Mouse (Mus musculus) forebrain, embryonic 12.5 days (tissue): Measurements from ENCODE around the gene Aff1. TPM values are rescaled to one million over a fixed set of nuclear protein-coding genes. Genes with fewer than 3 reads are reported as not detected.

Source experiments
- ATAC-seq: fragments of 200-750 bp; cut with Nextera tagmentation; 2 replicates; pipeline ENCODE4 v1.8.0; 2017; ENCODE audit warnings: moderate TSS enrichment; ENCODE audit not compliant: low FRiP score
- H3K27ac ChIP-seq: fragments of 300-500 bp; sonication (generic); 2 replicates; pipeline ENCODE4 v1.5.1; 2016; ENCODE audit warnings: mild to moderate bottlenecking
- H3K27me3 ChIP-seq: fragments of 300-500 bp; sonication (generic); 2 replicates; pipeline ENCODE4 v1.6.1; 2016; ENCODE audit warnings: mild to moderate bottlenecking
- H3K36me3 ChIP-seq: fragments of 300-500 bp; sonication (generic); replicated peaks from 2 replicates; pipeline ENCODE4 v1.6.1; 2016; ENCODE audit warnings: mild to moderate bottlenecking
- H3K4me1 ChIP-seq: fragments of 300-500 bp; sonication (generic); 2 replicates; pipeline ENCODE4 v1.6.1; 2016
- H3K4me2 ChIP-seq: fragments of 300-500 bp; sonication (generic); 2 replicates; pipeline ENCODE4 v1.6.1; 2016; ENCODE audit warnings: mild to moderate bottlenecking, moderate library complexity
- H3K4me3 ChIP-seq: fragments of 300-500 bp; sonication (generic); replicated peaks from 2 replicates; pipeline ENCODE4 v1.5.1; 2016; ENCODE audit warnings: mild to moderate bottlenecking
- H3K9ac ChIP-seq: fragments of 300-500 bp; sonication (generic); 2 replicates; pipeline ENCODE4 v1.6.1; 2016; ENCODE audit warnings: mild to moderate bottlenecking
- H3K9me3 ChIP-seq: fragments of 300-500 bp; sonication (generic); 2 replicates; pipeline ENCODE4 v1.6.1; 2016
- WGBS: fragments of 180-500 bp; shearing (Covaris S2); methylation state at CpG from one replicate; pipeline ENCODE4 v1.1.7; 2016; 5-methylcytosine and 5-hydroxymethylcytosine counted together
- polyA plus RNA-seq: library from polyadenylated mRNA; unstranded; fragments of >200 nt; fragmentation: Nextera tagmentation; extraction: Ambion mirVana; gene quantifications from 2 replicates; pipeline ENCODE4 v1.2.1, GENCODE M21; 2016

Gene Aff1
- polyA plus RNA-seq, 1 experiment from 2014 or later, result 3.7 TPM

DNA sequence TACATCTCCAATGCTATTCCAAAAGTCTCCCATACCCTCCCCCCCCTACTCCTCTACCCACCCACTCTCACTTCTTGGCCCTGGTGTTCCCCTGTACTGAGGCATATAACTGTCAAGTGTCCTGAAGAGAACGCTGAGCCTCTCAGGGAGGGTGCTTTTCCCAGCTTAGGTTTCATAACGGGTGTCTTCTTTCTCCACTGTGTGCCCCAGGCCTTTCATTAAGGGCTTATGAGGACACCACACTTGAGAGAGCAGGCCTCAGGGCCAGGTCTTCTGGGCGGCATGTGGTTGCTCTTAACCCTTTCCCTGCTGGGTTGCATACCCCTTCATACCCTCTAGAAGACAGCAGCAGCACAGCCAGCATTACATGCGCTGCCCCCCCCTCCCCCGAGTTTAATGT is 154.4 kb downstream of the Aff1 start:
- ATAC-seq, result no peak
- Histone ChIP-seq H3K9me3 (no peaks in the 10 kb centered on the region), H3K27ac (no peak overlapping the region), H3K4me2 (no peak overlapping the region), H3K27me3 (peaks cover 5% of the 10 kb centered on the region), H3K36me3 (peaks cover 15% of the 10 kb centered on the region), H3K4me1 (peaks cover 16% of the 10 kb centered on the region), H3K4me3 (no peak overlapping the region), H3K9ac (no peak overlapping the region)
- 44% methylated on average over 5 of the region's 5 CpGs for WGBS

DNA sequence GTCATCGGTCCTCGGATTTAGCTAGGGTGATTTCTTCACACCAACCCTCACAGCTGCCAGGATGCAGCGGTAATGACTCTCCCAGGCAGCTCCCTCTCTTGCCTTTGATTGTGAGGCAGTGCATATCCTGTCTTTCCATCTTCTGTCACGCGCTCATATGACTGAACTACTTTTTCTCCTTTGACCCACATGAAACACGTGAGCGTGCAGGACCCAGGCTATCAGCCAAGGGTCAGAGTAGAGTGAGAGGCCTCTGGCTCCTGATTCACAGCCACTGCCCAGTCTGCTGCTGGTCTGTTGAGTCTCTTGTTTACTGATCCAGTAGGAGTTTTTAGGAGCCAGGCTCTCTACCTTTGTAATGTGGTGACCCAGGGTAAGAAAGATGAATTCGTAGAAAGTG is 156.4 kb downstream of the Aff1 start:
- ATAC-seq, result no peak
- no peak overlapping the region for H3K4me3 ChIP-seq
- no peak overlapping the region for H3K27ac ChIP-seq
- no peak overlapping the region for H3K4me2 ChIP-seq
- no peak overlapping the region for H3K9ac ChIP-seq
- peaks cover 14% of the 10 kb centered on the region for H3K36me3 ChIP-seq
- 96% methylated on average over 8 of the region's 8 CpGs for WGBS
- H3K4me1 ChIP-seq, result peaks cover 16% of the 10 kb centered on the region
- no peaks in the 10 kb centered on the region for H3K9me3 ChIP-seq
- H3K27me3 ChIP-seq, result peaks cover 5% of the 10 kb centered on the region; the same call in 1 of the 2 replicates

DNA sequence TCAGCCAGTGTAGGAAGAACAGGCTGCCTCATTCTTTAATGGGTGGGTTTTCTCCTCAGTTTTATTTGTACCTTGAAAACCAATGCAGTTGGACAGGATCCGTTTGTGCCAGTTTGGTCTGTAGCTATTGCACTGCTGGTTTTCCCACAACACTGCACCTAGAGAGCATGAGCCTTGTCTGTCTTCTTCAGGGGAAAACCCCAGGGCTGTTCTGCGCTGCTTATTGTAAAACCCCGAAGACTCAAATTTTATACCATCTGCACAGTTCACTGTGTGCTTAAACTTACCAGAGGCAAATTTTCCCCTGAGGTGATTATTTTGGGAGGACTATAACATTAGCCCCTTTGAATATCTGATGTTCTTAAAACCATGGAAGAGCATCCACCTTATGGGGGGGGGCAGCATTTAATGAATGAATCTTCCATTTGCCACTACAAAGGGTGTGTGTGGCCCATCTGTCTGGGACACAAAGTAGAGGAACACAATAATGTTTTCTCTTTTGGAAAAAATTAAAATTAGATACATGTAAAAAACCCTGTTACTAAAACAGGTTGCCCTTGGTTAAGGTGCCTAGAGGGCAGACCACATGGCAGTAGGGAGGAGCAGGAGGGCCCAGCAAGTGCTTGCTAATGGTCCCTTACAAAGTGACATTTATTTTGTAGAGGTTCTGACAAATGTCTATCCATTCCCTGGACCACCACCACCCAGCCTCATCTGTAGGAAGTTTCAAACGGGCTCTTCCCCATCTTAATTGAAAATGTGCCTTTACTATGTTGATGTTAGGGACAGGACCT is 160.8 kb downstream of the Aff1 start:
- Histone ChIP-seq H3K9ac (no peak overlapping the region), H3K27ac (no peak overlapping the region), H3K36me3 (peaks cover 14% of the 10 kb centered on the region), H3K4me3 (no peak overlapping the region), H3K4me1 (peaks cover 6% of the 10 kb centered on the region; the same call in 1 of the 2 replicates), H3K27me3 (no peaks in the 10 kb centered on the region; the same call in 1 of the 2 replicates), H3K9me3 (no peaks in the 10 kb centered on the region), H3K4me2 (no peak overlapping the region)
- whole genome bisulfite sequencing, result 89% methylated on average over 4 of the region's 4 CpGs
- ATAC-seq, result no peak

DNA sequence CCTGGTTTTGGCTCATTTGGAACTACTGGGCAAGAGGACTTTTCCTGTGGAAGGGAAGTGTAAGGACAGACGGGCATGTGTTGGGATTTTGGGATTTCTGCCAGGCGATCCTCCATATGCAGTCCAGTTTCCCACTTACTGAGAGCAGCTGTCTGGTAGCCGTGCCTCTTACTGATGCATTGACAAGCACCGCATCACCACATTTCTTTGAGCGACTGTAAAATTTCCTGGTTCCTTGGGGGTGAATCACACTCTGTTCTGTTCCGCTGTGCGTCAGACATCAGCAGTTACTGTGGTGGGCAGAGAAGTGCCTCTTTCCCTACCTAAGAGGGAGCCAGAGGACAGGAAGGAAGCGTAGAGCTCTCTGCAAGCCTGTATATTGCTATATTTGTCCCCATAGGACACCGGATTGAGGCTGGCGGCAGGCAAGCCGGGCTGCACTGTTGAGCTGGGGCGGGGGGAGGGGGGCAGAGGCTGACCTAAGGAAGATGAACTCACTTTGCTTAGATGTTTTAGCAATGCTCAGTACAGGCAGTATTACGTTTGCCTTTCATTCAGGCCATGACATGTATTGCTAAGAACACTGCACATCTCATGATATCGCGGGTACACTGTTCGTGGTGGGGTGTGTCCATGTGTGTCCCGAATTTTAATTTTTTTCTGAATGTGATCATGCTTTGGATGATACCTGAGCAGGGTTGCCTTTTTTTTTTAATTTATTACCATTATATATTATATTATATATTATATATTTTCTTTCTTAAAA is 162.1 kb downstream of the Aff1 start:
- 82% methylated on average over 17 of the region's 17 CpGs for WGBS
- H3K9me3 ChIP-seq, result no peaks in the 10 kb centered on the region
- peaks cover 13% of the 10 kb centered on the region for H3K36me3 ChIP-seq
- no peak overlapping the region for H3K4me3 ChIP-seq
- ATAC-seq, result no peak
- no peak overlapping the region for H3K4me2 ChIP-seq
- no peak overlapping the region for H3K9ac ChIP-seq
- H3K27ac ChIP-seq, result 0 out of 2 replicates have a peak overlapping the region, but pooled peaks have one; percentile 31
- no peaks in the 10 kb centered on the region; the same call in 1 of the 2 replicates for H3K27me3 ChIP-seq
- H3K4me1 ChIP-seq, result peaks cover 6% of the 10 kb centered on the region; the same call in 1 of the 2 replicates

DNA sequence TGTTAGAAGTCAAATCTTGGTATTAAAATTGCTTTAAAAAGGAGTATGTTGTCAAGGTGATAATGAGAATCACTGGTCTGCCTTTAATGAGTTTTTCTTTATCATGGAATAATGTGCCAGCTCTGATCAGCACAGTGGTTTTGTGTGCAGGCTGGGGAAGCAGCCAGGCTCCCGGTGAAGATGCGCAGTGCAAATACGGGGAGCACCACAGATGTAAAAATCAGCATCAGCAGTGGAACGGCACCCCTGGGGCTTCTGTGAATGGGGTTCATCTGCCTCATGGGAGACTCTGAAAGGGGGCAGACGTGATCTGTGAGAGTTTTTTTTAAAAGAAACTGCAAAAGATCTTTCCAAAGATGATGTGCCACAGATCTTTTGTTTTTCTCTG is 162.6 kb downstream of the Aff1 start:
- no peaks in the 10 kb centered on the region; the same call in 1 of the 2 replicates for H3K27me3 ChIP-seq
- H3K9me3 ChIP-seq, result no peaks in the 10 kb centered on the region
- H3K4me1 ChIP-seq, result peaks cover 6% of the 10 kb centered on the region; the same call in 1 of the 2 replicates
- 72% methylated on average over 5 of the region's 5 CpGs for WGBS
- H3K27ac ChIP-seq, result no peak overlapping the region
- H3K4me2 ChIP-seq, result no peak overlapping the region
- H3K36me3 ChIP-seq, result peaks cover 10% of the 10 kb centered on the region
- ATAC-seq, result no peak
- no peak overlapping the region for H3K9ac ChIP-seq
- no peak overlapping the region for H3K4me3 ChIP-seq

DNA sequence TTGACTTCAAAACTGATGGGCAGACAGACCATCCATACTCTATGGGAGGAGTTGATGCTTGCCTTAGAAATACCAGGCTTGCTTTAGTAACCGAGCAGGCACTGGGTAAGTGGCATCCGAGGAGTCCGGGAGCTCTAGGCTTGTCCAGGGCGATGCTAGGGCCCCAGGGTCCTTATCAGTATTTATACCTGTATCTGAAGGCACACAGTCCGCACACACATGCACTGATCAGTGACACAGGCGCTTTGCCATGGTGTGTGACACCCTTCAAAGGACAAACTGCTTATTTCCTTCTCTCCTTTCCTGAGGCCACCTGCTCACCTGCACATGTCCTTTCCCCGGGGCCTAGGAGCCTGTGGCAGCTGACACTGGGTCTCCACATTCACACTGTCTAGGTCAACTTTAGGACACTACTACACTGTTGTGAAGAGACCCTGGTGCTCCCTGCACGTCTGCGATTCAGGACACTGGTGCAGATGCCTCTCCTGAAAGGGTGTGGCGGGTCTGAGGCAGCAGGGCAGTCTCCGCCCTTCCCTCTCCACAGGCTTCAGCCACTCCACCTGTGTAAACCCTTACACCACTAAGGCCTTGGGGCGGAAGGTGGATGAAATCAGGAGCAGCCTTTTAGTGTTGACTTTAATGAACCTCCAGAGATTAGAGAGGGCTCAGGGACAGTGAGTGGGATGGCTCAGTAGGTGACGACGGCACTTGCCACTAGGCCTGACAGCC is 163.5 kb downstream of the Aff1 start:
- Histone ChIP-seq H3K4me3 (no peak overlapping the region), H3K36me3 (peaks cover 10% of the 10 kb centered on the region), H3K27me3 (no peaks in the 10 kb centered on the region; the same call in 1 of the 2 replicates), H3K27ac (no peak overlapping the region), H3K9me3 (no peaks in the 10 kb centered on the region), H3K4me1 (peaks cover 6% of the 10 kb centered on the region; the same call in 1 of the 2 replicates), H3K4me2 (no peak overlapping the region), H3K9ac (no peak overlapping the region)
- peak; percentile 25; the same call in 1 of the 2 replicates for ATAC-seq
- WGBS, result 87% methylated on average over 14 of the region's 14 CpGs

DNA sequence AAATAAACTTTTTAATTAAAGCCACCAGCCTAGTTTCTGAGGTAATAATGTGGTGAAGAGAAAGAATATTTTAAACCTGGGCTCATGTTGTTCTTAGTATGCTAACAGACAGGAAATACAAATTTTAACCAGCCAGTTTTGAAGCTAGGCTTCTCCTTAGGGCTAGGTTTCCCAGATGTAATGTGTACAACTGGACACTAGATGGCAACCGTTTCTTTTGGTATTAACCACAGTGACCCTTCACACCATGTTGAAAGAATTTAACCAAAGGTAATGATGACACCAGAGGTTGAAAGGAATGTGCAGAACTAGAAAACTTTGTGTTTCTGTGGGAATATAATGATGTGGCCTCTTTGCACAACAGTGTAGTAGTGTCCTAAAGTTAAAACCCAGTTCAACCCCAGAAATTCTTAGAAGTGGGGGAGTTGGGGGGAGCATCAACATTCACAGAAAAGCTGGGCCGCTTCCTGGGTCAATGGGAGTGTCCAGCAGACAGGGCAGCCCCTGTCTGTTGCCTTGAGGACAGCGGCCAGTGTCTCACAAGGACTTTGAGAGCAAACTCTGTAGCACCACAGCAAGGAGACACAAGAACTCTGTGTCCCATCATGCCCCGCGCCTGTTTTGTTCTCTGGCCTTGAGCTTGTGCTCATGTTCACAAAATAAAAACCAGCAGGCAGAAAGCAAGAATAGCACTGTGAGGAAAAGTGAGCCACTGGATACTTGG is 164.3 kb downstream of the Aff1 start:
- peaks cover 6% of the 10 kb centered on the region; the same call in 1 of the 2 replicates for H3K4me1 ChIP-seq
- 62% methylated on average over 5 of the region's 5 CpGs for WGBS

DNA sequence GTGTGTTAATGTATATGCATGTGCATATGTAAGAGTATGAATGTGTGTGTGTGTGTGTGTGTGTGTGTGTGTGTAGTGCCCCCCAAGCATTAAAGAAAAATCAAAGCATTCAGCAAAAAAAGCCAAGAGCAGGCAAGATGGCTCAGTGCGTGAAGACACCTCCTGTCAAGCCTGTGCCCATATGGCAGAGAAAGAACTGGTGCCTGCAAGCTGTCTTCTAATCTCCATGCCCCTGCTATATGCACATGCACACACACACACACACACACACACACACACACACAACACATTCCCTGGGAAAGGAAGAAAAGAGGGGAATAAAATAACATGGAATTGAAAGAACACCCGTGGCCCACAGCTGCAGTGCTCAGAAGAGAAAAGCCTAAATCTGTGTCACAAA is 165.0 kb downstream of the Aff1 start:
- Histone ChIP-seq H3K27me3 (no peaks in the 10 kb centered on the region), H3K9me3 (no peaks in the 10 kb centered on the region), H3K27ac (no peak overlapping the region), H3K9ac (no peak overlapping the region), H3K4me1 (peaks cover 6% of the 10 kb centered on the region; the same call in 1 of the 2 replicates), H3K4me3 (no peak overlapping the region), H3K4me2 (no peak overlapping the region), H3K36me3 (peaks cover under 1% of the 10 kb centered on the region)
- ATAC-seq, result no peak
- WGBS, result 78% methylated on average over 2 of the region's 2 CpGs

More for the DNA sequence above, 164.3 kb downstream of the Aff1 start:
- no peak overlapping the region for H3K9ac ChIP-seq
- no peaks in the 10 kb centered on the region for H3K9me3 ChIP-seq
- no peak overlapping the region for H3K27ac ChIP-seq
- H3K36me3 ChIP-seq, result peaks cover 7% of the 10 kb centered on the region
- no peak overlapping the region for H3K4me2 ChIP-seq
- no peak overlapping the region for H3K4me3 ChIP-seq
- H3K27me3 ChIP-seq, result no peaks in the 10 kb centered on the region
- peak; percentile 64; the same call in 1 of the 2 replicates for ATAC-seq

DNA sequence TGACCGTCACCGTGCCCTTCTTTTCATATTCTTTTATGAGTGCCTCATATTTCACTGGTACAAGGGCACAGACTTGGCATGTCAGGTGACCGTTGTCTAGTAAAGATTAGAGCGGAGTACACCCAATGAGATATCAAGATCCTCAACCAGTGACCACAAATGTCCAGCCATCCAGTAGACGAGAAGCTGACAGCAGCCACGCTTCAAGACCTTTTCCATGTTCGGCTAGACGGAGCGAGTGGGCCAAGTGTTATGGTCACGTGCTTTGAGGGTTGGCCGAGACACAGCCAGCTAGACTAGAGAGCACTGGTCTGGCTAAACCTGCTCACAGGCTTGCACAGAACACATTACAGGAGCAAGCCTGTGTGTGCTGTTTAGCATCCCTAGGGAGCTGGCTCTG is 168.4 kb downstream of the Aff1 start:
- Histone ChIP-seq H3K4me3 (no peak overlapping the region), H3K27ac (no peak overlapping the region), H3K4me1 (no peaks in the 10 kb centered on the region), H3K36me3 (peaks cover 4% of the 10 kb centered on the region), H3K27me3 (no peaks in the 10 kb centered on the region), H3K9ac (no peak overlapping the region), H3K4me2 (no peak overlapping the region), H3K9me3 (no peaks in the 10 kb centered on the region)
- no peak for ATAC-seq
- 93% methylated on average over 11 of the region's 11 CpGs for WGBS

DNA sequence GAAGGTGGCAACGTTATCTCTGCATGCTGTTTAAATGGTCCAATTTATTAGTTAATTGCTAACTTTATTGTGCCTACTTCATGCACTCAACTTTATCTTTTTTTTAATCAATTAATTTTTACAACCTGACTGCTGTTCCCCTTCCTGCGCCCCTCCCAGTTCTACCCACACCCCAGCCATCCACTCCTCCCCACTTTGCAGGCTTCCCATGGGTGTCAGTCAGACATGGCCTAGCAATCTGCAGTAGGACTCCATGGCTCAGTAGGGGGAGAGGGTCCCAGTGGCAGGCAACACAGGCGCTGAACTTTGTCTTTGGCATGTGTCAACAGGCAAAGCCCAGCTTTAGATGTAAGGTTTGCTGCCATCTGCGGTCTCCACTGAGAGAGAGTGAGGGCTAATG is 171.6 kb downstream of the Aff1 start:
- Histone ChIP-seq H3K4me3 (no peak overlapping the region), H3K9me3 (no peaks in the 10 kb centered on the region), H3K4me1 (no peaks in the 10 kb centered on the region), H3K27me3 (no peaks in the 10 kb centered on the region), H3K4me2 (no peak overlapping the region), H3K9ac (no peak overlapping the region), H3K36me3 (peaks cover 8% of the 10 kb centered on the region), H3K27ac (no peak overlapping the region)
- 94% methylated on average over 4 of the region's 4 CpGs for WGBS
- ATAC-seq, result no peak

DNA sequence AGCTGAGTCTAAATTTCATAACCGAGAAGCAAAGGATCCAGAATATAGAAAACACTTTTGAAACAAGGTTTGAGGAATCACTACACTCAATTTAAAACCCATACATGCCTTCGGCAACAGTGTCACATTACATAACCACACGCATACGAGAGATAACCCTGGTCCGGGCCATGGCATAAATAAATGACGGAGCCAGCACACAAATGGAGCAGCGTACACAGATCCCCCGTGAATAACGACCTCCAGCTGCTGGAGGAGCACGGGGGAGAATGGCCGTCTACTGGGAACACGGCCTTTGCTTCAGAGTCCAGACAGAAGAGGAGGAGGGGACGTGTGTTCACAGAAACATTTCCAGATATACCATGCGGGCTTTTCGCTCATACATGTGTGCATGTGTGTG is 197.6 kb downstream of the Aff1 start:
- no peak for ATAC-seq
- Histone ChIP-seq H3K4me1 (no peaks in the 10 kb centered on the region), H3K9ac (no peak overlapping the region), H3K4me2 (no peak overlapping the region), H3K9me3 (no peaks in the 10 kb centered on the region), H3K27me3 (no peaks in the 10 kb centered on the region), H3K4me3 (no peak overlapping the region), H3K27ac (no peak overlapping the region), H3K36me3 (no peaks in the 10 kb centered on the region)
- WGBS, result 78% methylated on average over 15 of the region's 15 CpGs
